Mouse (Mus musculus): ENCODE data around the gene Thap3.

The Thap3 gene

GRCm38 (mm10) chr4:151983560-151983959 lies 5.2 kb downstream of the Thap3 start:
- no peak for DNase-seq (ENCODE audit: low read depth)

- DNase-seq (ENCODE audit: low read depth), result no peak
These were observed 5.8 kb downstream of the Thap3 start for GRCm38 (mm10) chr4:151983043-151983442.

GRCm38 (mm10) chr4:151981363-151981762 lies 7.4 kb downstream of the Thap3 start:
- DNase-seq (ENCODE audit: low read depth), result peak; percentile 87

- DNase-seq (ENCODE audit: low read depth), result peak; percentile 60
These were observed 8.1 kb downstream of the Thap3 start for GRCm38 (mm10) chr4:151980699-151981098.

GRCm38 (mm10) chr4:151977748-151978147 lies 11.0 kb downstream of the Thap3 start:
- peak; percentile 88 for DNase-seq (ENCODE audit: low read depth)

GRCm38 (mm10) chr4:151975441-151975840 lies 13.4 kb downstream of the Thap3 start:
- peak; percentile 67 for DNase-seq (ENCODE audit: low read depth)

GRCm38 (mm10) chr4:151972221-151972967 lies 16.4 kb downstream of the Thap3 start:
- DNase-seq (ENCODE audit: low read depth), result peak; percentile 64

- DNase-seq (ENCODE audit: low read depth), result no peak
These were observed 20.4 kb downstream of the Thap3 start for GRCm38 (mm10) chr4:151968204-151968921.

GRCm38 (mm10) chr4:151962817-151963216 lies 26.0 kb downstream of the Thap3 start:
- DNase-seq (ENCODE audit: low read depth), result no peak

- no peak for DNase-seq (ENCODE audit: low read depth)
These were observed 28.3 kb downstream of the Thap3 start for GRCm38 (mm10) chr4:151960513-151960854.

- DNase-seq (ENCODE audit: low read depth), result no peak
These were observed 28.8 kb downstream of the Thap3 start for GRCm38 (mm10) chr4:151959849-151960512.

GRCm38 (mm10) chr4:151957584-151958315 lies 31.0 kb downstream of the Thap3 start:
- DNase-seq (ENCODE audit: low read depth), result no peak

GRCm38 (mm10) chr4:151955791-151956190 lies 33.0 kb downstream of the Thap3 start:
- no peak for DNase-seq (ENCODE audit: low read depth)

- no peak for DNase-seq (ENCODE audit: low read depth)
These were observed 35.6 kb downstream of the Thap3 start for GRCm38 (mm10) chr4:151953209-151953608.

- DNase-seq (ENCODE audit: low read depth), result no peak
These were observed 40.0 kb downstream of the Thap3 start for GRCm38 (mm10) chr4:151948497-151949471.

- DNase-seq (ENCODE audit: low read depth), result no peak
These were observed 42.6 kb downstream of the Thap3 start for GRCm38 (mm10) chr4:151946211-151946610.

GRCm38 (mm10) chr4:151938089-151938488 lies 50.7 kb downstream of the Thap3 start:
- DNase-seq (ENCODE audit: low read depth), result no peak

GRCm38 (mm10) chr4:151937441-151937840 lies 51.4 kb downstream of the Thap3 start:
- no peak for DNase-seq (ENCODE audit: low read depth)

- DNase-seq (ENCODE audit: low read depth), result peak; percentile 27
These were observed 54.6 kb downstream of the Thap3 start for GRCm38 (mm10) chr4:151934215-151934572.

- DNase-seq (ENCODE audit: low read depth), result peak; percentile 98
These were observed 55.1 kb downstream of the Thap3 start, which contains the start of gene Dnajc11 for GRCm38 (mm10) chr4:151933505-151934214. Gene Dnajc11, plus strand, starts transcription at chr4:151933691.
